Mouse (Mus musculus) right cerebral cortex, postnatal 4 days (tissue): Measurements from ENCODE around the gene Myo1g.
"Not testable (repeated sequence)": the region's sequence is repeated elsewhere in the genome, so short reads cannot be mapped to it uniquely, and the experiment has no call there.

Experiments used
- DNase-seq: peaks from one replicate; pipeline ENCODE4 v3.0.0-alpha.2; 2022

Gene Myo1g

GRCm38 (mm10) chr11:6528186-6529006 lies 7.6 kb upstream of the Myo1g start:
- DNase-seq = peak; percentile 99

- no peak for DNase-seq
Observed at GRCm38 (mm10) chr11:6527256-6528185, 6.8 kb upstream of the Myo1g start.

GRCm38 (mm10) chr11:6526526-6527255 lies 5.9 kb upstream of the Myo1g start:
- DNase-seq = not testable (repeated sequence)

GRCm38 (mm10) chr11:6525241-6525640 lies 4.5 kb upstream of the Myo1g start:
- DNase-seq = no peak

- no peak for DNase-seq
Observed at GRCm38 (mm10) chr11:6524880-6525238, 4.1 kb upstream of the Myo1g start.

- DNase-seq = no peak
Observed at GRCm38 (mm10) chr11:6524165-6524879, 3.6 kb upstream of the Myo1g start.

- no peak for DNase-seq
Observed at GRCm38 (mm10) chr11:6523662-6524088, 2.9 kb upstream of the Myo1g start.

- DNase-seq = no peak
Observed at GRCm38 (mm10) chr11:6522782-6523525, 2.2 kb upstream of the Myo1g start.

GRCm38 (mm10) chr11:6519491-6520033 lies 1.2 kb downstream of the Myo1g start:
- DNase-seq = no peak

- no peak for DNase-seq
Observed at GRCm38 (mm10) chr11:6514837-6515236, 5.9 kb downstream of the Myo1g start.

- no peak for DNase-seq
Observed at GRCm38 (mm10) chr11:6508269-6508876, 12.4 kb downstream of the Myo1g start.

- no peak for DNase-seq
Observed at GRCm38 (mm10) chr11:6506516-6506915, 14.2 kb downstream of the Myo1g start.

- no peak for DNase-seq
Observed at GRCm38 (mm10) chr11:6504689-6505088, 16.1 kb downstream of the Myo1g start.

- no peak for DNase-seq
Observed at GRCm38 (mm10) chr11:6504226-6504625, 16.5 kb downstream of the Myo1g start.

GRCm38 (mm10) chr11:6502506-6502905 lies 18.3 kb downstream of the Myo1g start:
- no peak for DNase-seq

- DNase-seq = no peak
Observed at GRCm38 (mm10) chr11:6497311-6497948, 23.3 kb downstream of the Myo1g start.

- DNase-seq = no peak
Observed at GRCm38 (mm10) chr11:6489691-6490503, 30.9 kb downstream of the Myo1g start.

- no peak for DNase-seq
Observed at GRCm38 (mm10) chr11:6489257-6489656, 31.5 kb downstream of the Myo1g start.

GRCm38 (mm10) chr11:6488041-6488684 lies 32.6 kb downstream of the Myo1g start:
- no peak for DNase-seq
